Mouse (Mus musculus): ENCODE measurements at regions not wholly inside any gene's neighbourhood (a gene's known extent, or its start where the extent isn't known, plus 50 kb on each side); places are given as distances from the start of the nearest gene placed in this dataset.

- Histone ChIP-seq H3K4me2 (ENCODE audit: low read depth, low read length, poor library complexity, severe bottlenecking) (no peak overlapping the region), H3K36me3 (ENCODE audit: insufficient read depth, low read length) (no peaks in the 10 kb centered on the region), H3K4me1 (ENCODE audit: insufficient read depth, low read length) (no peaks in the 10 kb centered on the region), H3K27ac (ENCODE audit: low read depth, low read length) (no peak overlapping the region), H3K27me3 (ENCODE audit: insufficient read depth, low read length) (no peaks in the 10 kb centered on the region), H3K9me3 (ENCODE audit: low read length) (no peaks in the 10 kb centered on the region), H3K9ac (replicated peaks; ENCODE audit: low read length, poor library complexity, severe bottlenecking) (no peak overlapping the region), H3K4me3 (ENCODE audit: low read depth, low read length) (no peak overlapping the region)
- 60% methylated on average over 2 of the region's 2 CpGs for WGBS
- DNase-seq (ENCODE audit: low spot score) (peak; percentile 55), ATAC-seq (ENCODE audit: low FRiP score) (no peak)
- no peak for TF ChIP-seq CTCF (IDR thresholded peaks at IDR 0.05)
Observed at GRCm38 (mm10) chr4:97132650-97133049, 50.3 kb downstream of the Gm10192 start.

GRCm38 (mm10) chr4:97127780-97128179 is 55.2 kb downstream of the Gm10192 start:
- Histone ChIP-seq H3K9me3 (ENCODE audit: low read length) (no peaks in the 10 kb centered on the region), H3K27me3 (ENCODE audit: insufficient read depth, low read length) (no peaks in the 10 kb centered on the region), H3K27ac (ENCODE audit: low read depth, low read length) (no peak overlapping the region), H3K4me3 (ENCODE audit: low read depth, low read length) (no peak overlapping the region), H3K36me3 (ENCODE audit: insufficient read depth, low read length) (no peaks in the 10 kb centered on the region), H3K4me1 (ENCODE audit: insufficient read depth, low read length) (no peaks in the 10 kb centered on the region), H3K4me2 (ENCODE audit: low read depth, low read length, poor library complexity, severe bottlenecking) (no peak overlapping the region), H3K9ac (replicated peaks; ENCODE audit: low read length, poor library complexity, severe bottlenecking) (no peak overlapping the region)
- TF ChIP-seq CTCF (IDR thresholded peaks at IDR 0.05), result no peak
- ATAC-seq (ENCODE audit: low FRiP score) (no peak), DNase-seq (ENCODE audit: low spot score) (peak; percentile 29)
- 70% methylated on average over 4 of the region's 4 CpGs for WGBS

- peak; percentile 4 for DNase-seq (ENCODE audit: low spot score)
Observed at GRCm38 (mm10) chr4:97123861-97124260, 59.1 kb downstream of the Gm10192 start.

GRCm38 (mm10) chr4:97121952-97122351 is 61.0 kb downstream of the Gm10192 start:
- H3K4me2 ChIP-seq (ENCODE audit: low read depth, low read length, poor library complexity, severe bottlenecking), result no peak overlapping the region
- no peak overlapping the region for H3K9ac ChIP-seq (replicated peaks; ENCODE audit: low read length, poor library complexity, severe bottlenecking)
- no peaks in the 10 kb centered on the region for H3K4me1 ChIP-seq (ENCODE audit: insufficient read depth, low read length)
- no peaks in the 10 kb centered on the region for H3K9me3 ChIP-seq (ENCODE audit: low read length)
- H3K36me3 ChIP-seq (ENCODE audit: insufficient read depth, low read length), result no peaks in the 10 kb centered on the region
- no peak overlapping the region for H3K4me3 ChIP-seq (ENCODE audit: low read depth, low read length)
- no peaks in the 10 kb centered on the region for H3K27me3 ChIP-seq (ENCODE audit: insufficient read depth, low read length)
- TF ChIP-seq CTCF (IDR thresholded peaks at IDR 0.05), result no peak
- no peak for DNase-seq (ENCODE audit: low spot score)
- ATAC-seq (ENCODE audit: low FRiP score), result no peak
- no peak overlapping the region for H3K27ac ChIP-seq (ENCODE audit: low read depth, low read length)
- WGBS, result 92% methylated on average over 2 of the region's 2 CpGs

More at GRCm38 (mm10) chr4:97123861-97124260, 59.1 kb downstream of the Gm10192 start:
- Histone ChIP-seq H3K4me2 (ENCODE audit: low read depth, low read length, poor library complexity, severe bottlenecking) (no peak overlapping the region), H3K36me3 (ENCODE audit: insufficient read depth, low read length) (no peaks in the 10 kb centered on the region), H3K9me3 (ENCODE audit: low read length) (no peaks in the 10 kb centered on the region), H3K4me1 (ENCODE audit: insufficient read depth, low read length) (no peaks in the 10 kb centered on the region), H3K9ac (replicated peaks; ENCODE audit: low read length, poor library complexity, severe bottlenecking) (no peak overlapping the region), H3K27me3 (ENCODE audit: insufficient read depth, low read length) (no peaks in the 10 kb centered on the region), H3K27ac (ENCODE audit: low read depth, low read length) (no peak overlapping the region), H3K4me3 (ENCODE audit: low read depth, low read length) (no peak overlapping the region)
- TF ChIP-seq CTCF (IDR thresholded peaks at IDR 0.05), result no peak
- no peak for ATAC-seq (ENCODE audit: low FRiP score)
- WGBS, result 77% methylated on average over 1 of the region's 1 CpGs

- Histone ChIP-seq H3K36me3 (ENCODE audit: insufficient read depth, low read length) (no peaks in the 10 kb centered on the region), H3K4me3 (ENCODE audit: low read depth, low read length) (no peak overlapping the region), H3K4me1 (ENCODE audit: insufficient read depth, low read length) (no peaks in the 10 kb centered on the region), H3K4me2 (ENCODE audit: low read depth, low read length, poor library complexity, severe bottlenecking) (no peak overlapping the region), H3K9ac (replicated peaks; ENCODE audit: low read length, poor library complexity, severe bottlenecking) (no peak overlapping the region), H3K27me3 (ENCODE audit: insufficient read depth, low read length) (no peaks in the 10 kb centered on the region), H3K27ac (ENCODE audit: low read depth, low read length) (no peak overlapping the region), H3K9me3 (ENCODE audit: low read length) (no peaks in the 10 kb centered on the region)
- ATAC-seq (ENCODE audit: low FRiP score) (no peak), DNase-seq (ENCODE audit: low spot score) (no peak)
- TF ChIP-seq CTCF (IDR thresholded peaks at IDR 0.05), result no peak
- 86% methylated on average over 2 of the region's 2 CpGs for WGBS
Observed at GRCm38 (mm10) chr4:97119459-97119858, 63.5 kb downstream of the Gm10192 start.

- WGBS, result 66% methylated on average over 1 of the region's 1 CpGs
- no peak overlapping the region for H3K4me2 ChIP-seq (ENCODE audit: low read depth, low read length, poor library complexity, severe bottlenecking)
- TF ChIP-seq CTCF (IDR thresholded peaks at IDR 0.05), result no peak
Observed at GRCm38 (mm10) chr4:97117016-97117415, 66.0 kb downstream of the Gm10192 start.

GRCm38 (mm10) chr4:97102752-97103052 is 80.3 kb downstream of the Gm10192 start:
- 82% methylated on average over 1 of the region's 1 CpGs for WGBS
- no peaks in the 10 kb centered on the region for H3K4me1 ChIP-seq (ENCODE audit: insufficient read depth, low read length)
- H3K4me3 ChIP-seq (ENCODE audit: low read depth, low read length), result no peak overlapping the region
- ATAC-seq (ENCODE audit: low FRiP score) (no peak), DNase-seq (ENCODE audit: low spot score) (no peak)
- H3K36me3 ChIP-seq (ENCODE audit: insufficient read depth, low read length), result no peaks in the 10 kb centered on the region
- TF ChIP-seq CTCF (IDR thresholded peaks at IDR 0.05), result no peak
- H3K27ac ChIP-seq (ENCODE audit: low read depth, low read length), result no peak overlapping the region
- H3K9ac ChIP-seq (replicated peaks; ENCODE audit: low read length, poor library complexity, severe bottlenecking), result no peak overlapping the region
- H3K27me3 ChIP-seq (ENCODE audit: insufficient read depth, low read length), result no peaks in the 10 kb centered on the region
- H3K9me3 ChIP-seq (ENCODE audit: low read length), result no peaks in the 10 kb centered on the region
- H3K4me2 ChIP-seq (ENCODE audit: low read depth, low read length, poor library complexity, severe bottlenecking), result no peak overlapping the region

More at GRCm38 (mm10) chr4:97117016-97117415, 66.0 kb downstream of the Gm10192 start:
- Histone ChIP-seq H3K4me3 (ENCODE audit: low read depth, low read length) (no peak overlapping the region), H3K9ac (replicated peaks; ENCODE audit: low read length, poor library complexity, severe bottlenecking) (no peak overlapping the region), H3K27ac (ENCODE audit: low read depth, low read length) (no peak overlapping the region), H3K27me3 (ENCODE audit: insufficient read depth, low read length) (no peaks in the 10 kb centered on the region), H3K9me3 (ENCODE audit: low read length) (no peaks in the 10 kb centered on the region), H3K36me3 (ENCODE audit: insufficient read depth, low read length) (no peaks in the 10 kb centered on the region), H3K4me1 (ENCODE audit: insufficient read depth, low read length) (no peaks in the 10 kb centered on the region)
- DNase-seq (ENCODE audit: low spot score) (no peak), ATAC-seq (ENCODE audit: low FRiP score) (no peak)

All from midbrain, postnatal 0 days (tissue).